Comparison of ENCODE assay signal across 8 mouse cellular contexts in genomic region chr11:98765421-98766309, GRCm38 (mm10). TPM values are rescaled to one million over a fixed set of nuclear protein-coding genes. Genes with fewer than 3 reads are reported as not detected.
DNase-seq lines count a peak whose midpoint lies in the region; ATAC-seq and TF ChIP-seq lines count a peak whose summit lies in the region.

No protein-coding gene starts in this region.

- peaks cover 37% of the 10 kb centered on the region for H3K4me1 ChIP-seq in lung, embryonic 14.5 days (ENCODE audit: insufficient read depth)
- 0 out of 2 replicates have a peak, but pooled peaks cover 5% of the 10 kb centered on the region for H3K4me1 ChIP-seq in forebrain, postnatal 0 days (ENCODE audit: insufficient read depth)
- H3K4me1 ChIP-seq in hindbrain, embryonic 12.5 days: peaks cover 44% of the 10 kb centered on the region
- H3K4me1 ChIP-seq in lung, embryonic 16.5 days (replicated peaks; ENCODE audit: control insufficient read depth, insufficient read depth, low read length): peaks cover 55% of the 10 kb centered on the region

- H3K4me3 ChIP-seq in lung, embryonic 14.5 days (ENCODE audit: low read depth, low read length): no peak overlapping the region
- H3K4me3 ChIP-seq in forebrain, postnatal 0 days (ENCODE audit: low read depth, low read length): no peak overlapping the region
- no peak overlapping the region for H3K4me3 ChIP-seq in hindbrain, embryonic 12.5 days
- H3K4me3 ChIP-seq in lung, embryonic 16.5 days (ENCODE audit: low read length): no peak overlapping the region

- no peaks in the 10 kb centered on the region for H3K9me3 ChIP-seq in lung, embryonic 14.5 days (ENCODE audit: low read depth, low read length)
- no peaks in the 10 kb centered on the region for H3K9me3 ChIP-seq in forebrain, postnatal 0 days (ENCODE audit: low read length)
- H3K9me3 ChIP-seq in hindbrain, embryonic 12.5 days (replicated peaks): no peaks in the 10 kb centered on the region
- no peaks in the 10 kb centered on the region for H3K9me3 ChIP-seq in lung, embryonic 16.5 days (ENCODE audit: control insufficient read depth, low read length)

- no peak for TF ChIP-seq CTCF in lung, embryonic 14.5 days (IDR thresholded peaks at IDR 0.05; ENCODE audit: low read depth)
- no peak for TF ChIP-seq CTCF in forebrain, postnatal 0 days (IDR thresholded peaks at IDR 0.05; ENCODE audit: low read depth)

- H3K27me3 ChIP-seq in lung, embryonic 14.5 days (ENCODE audit: insufficient read depth, low read length): no peaks in the 10 kb centered on the region
- no peaks in the 10 kb centered on the region for H3K27me3 ChIP-seq in forebrain, postnatal 0 days (ENCODE audit: insufficient read depth, low read length)
- H3K27me3 ChIP-seq in hindbrain, embryonic 12.5 days: no peaks in the 10 kb centered on the region
- H3K27me3 ChIP-seq in lung, embryonic 16.5 days (ENCODE audit: control insufficient read depth, insufficient read depth, low read depth, low read length): no peaks in the 10 kb centered on the region

- 45% methylated on average over 5 of the region's 9 CpGs for WGBS in lung, embryonic 14.5 days
- WGBS in forebrain, postnatal 0 days: 33% methylated on average over 9 of the region's 9 CpGs
- 48% methylated on average over 6 of the region's 9 CpGs for WGBS in hindbrain, embryonic 12.5 days
- 28% methylated on average over 9 of the region's 9 CpGs for WGBS in lung, embryonic 16.5 days

- H3K4me2 ChIP-seq in lung, embryonic 14.5 days: peak overlapping the region; percentile 23; the same call in 1 of the 2 replicates
- no peak overlapping the region for H3K4me2 ChIP-seq in forebrain, postnatal 0 days (ENCODE audit: low read depth)
- H3K4me2 ChIP-seq in hindbrain, embryonic 12.5 days (replicated peaks): no peak overlapping the region
- no peak overlapping the region for H3K4me2 ChIP-seq in lung, embryonic 16.5 days (ENCODE audit: low read depth, low read length)

- DNase-seq in lung, embryonic 14.5 days: peak; percentile 68
- DNase-seq in lung, postnatal 14 days: no peak
- no peak for DNase-seq in forebrain, postnatal 0 days
- no peak for DNase-seq in thymus, postnatal 10 days (ENCODE audit: low spot score in 2 of 2)
- no peak for DNase-seq in ovary, postnatal 14 days (ENCODE audit: low spot score)

- peak overlapping the region; percentile 29 for H3K9ac ChIP-seq in lung, embryonic 14.5 days
- H3K9ac ChIP-seq in forebrain, postnatal 0 days: no peak overlapping the region; the same call in 1 of the 2 replicates
- H3K9ac ChIP-seq in hindbrain, embryonic 12.5 days: peak overlapping the region; percentile 44; the same call in 1 of the 2 replicates
- no peak overlapping the region for H3K9ac ChIP-seq in lung, embryonic 16.5 days (ENCODE audit: low read length)

- H3K27ac ChIP-seq in lung, embryonic 14.5 days (ENCODE audit: low read depth): peak overlapping the region; percentile 75
- H3K27ac ChIP-seq in forebrain, postnatal 0 days (ENCODE audit: low read depth, low read length): peak overlapping the region; percentile 45
- H3K27ac ChIP-seq in hindbrain, embryonic 12.5 days: peak overlapping the region; percentile 86
- H3K27ac ChIP-seq in lung, embryonic 16.5 days (ENCODE audit: low read length): peak overlapping the region; percentile 75

- H3K36me3 ChIP-seq in lung, embryonic 14.5 days (ENCODE audit: insufficient read depth): peaks cover 63% of the 10 kb centered on the region
- peaks cover 84% of the 10 kb centered on the region for H3K36me3 ChIP-seq in forebrain, postnatal 0 days (ENCODE audit: insufficient read depth)
- H3K36me3 ChIP-seq in hindbrain, embryonic 12.5 days: peaks cover 70% of the 10 kb centered on the region
- peaks cover 24% of the 10 kb centered on the region for H3K36me3 ChIP-seq in lung, embryonic 16.5 days (ENCODE audit: control insufficient read depth, insufficient read depth, low read length)

- ATAC-seq in lung, embryonic 14.5 days (ENCODE audit: insufficient read depth): peak; percentile 21; the same call in 1 of the 2 replicates
- ATAC-seq in forebrain, postnatal 0 days: no peak
- 0 out of 2 replicates have a peak, but pooled peaks have one; percentile 6 for ATAC-seq in hindbrain, embryonic 12.5 days (ENCODE audit: low FRiP score)
- ATAC-seq in lung, embryonic 16.5 days (ENCODE audit: low read depth): peak; percentile 24; the same call in 1 of the 2 replicates
- ATAC-seq in activated CD4-positive, CD25-positive, alpha-beta regulatory T cell, adult 4 months: no peak

RNA-seq across cellular contexts. Expression of gene Nr1d1, which starts 9.5 kb away (rescaled TPM):
- polyA plus RNA-seq in lung, embryonic 14.5 days (2014; fragmentation: Nextera tagmentation; extraction: Ambion mirVana): 1.4 and 1.7 TPM in 2 replicates
- total RNA-seq in forebrain, postnatal 0 days (2014; rRNA removed): 4.5 and 6.7 TPM in 2 replicates
- polyA plus RNA-seq in forebrain, postnatal 0 days (2015; fragmentation: Nextera tagmentation; extraction: Ambion mirVana): 10.8 and 11.4 TPM in 2 replicates
- polyA plus RNA-seq in hindbrain, embryonic 12.5 days (2016; fragmentation: Nextera tagmentation; extraction: Ambion mirVana): 1.2 and 1.3 TPM in 2 replicates
- 1.4 and 1.6 TPM in 2 replicates for polyA plus RNA-seq in lung, embryonic 16.5 days (2015; fragmentation: Nextera tagmentation; extraction: Ambion mirVana)
- polyA plus RNA-seq in activated CD4-positive, CD25-positive, alpha-beta regulatory T cell, adult 4 months (2017; shearing (Covaris generic)): 1 to 10 TPM; 2.9 to 5.4 TPM

RNA-seq across cellular contexts. Expression of gene Thra, which starts 25.2 kb away (rescaled TPM):
- 46.8 and 47.1 TPM in 2 replicates for polyA plus RNA-seq in lung, embryonic 14.5 days (2014; fragmentation: Nextera tagmentation; extraction: Ambion mirVana)
- 1,003 and 1,159 TPM in 2 replicates for total RNA-seq in forebrain, postnatal 0 days (2014; rRNA removed)
- 223 and 233 TPM in 2 replicates for polyA plus RNA-seq in forebrain, postnatal 0 days (2015; fragmentation: Nextera tagmentation; extraction: Ambion mirVana)
- 67.2 and 68.4 TPM in 2 replicates for polyA plus RNA-seq in hindbrain, embryonic 12.5 days (2016; fragmentation: Nextera tagmentation; extraction: Ambion mirVana)
- 36.3 and 36.4 TPM in 2 replicates for polyA plus RNA-seq in lung, embryonic 16.5 days (2015; fragmentation: Nextera tagmentation; extraction: Ambion mirVana)
- polyA plus RNA-seq in activated CD4-positive, CD25-positive, alpha-beta regulatory T cell, adult 4 months (2017; shearing (Covaris generic)): 1 to 10 TPM; 1.4 to 3.5 TPM

RNA-seq across cellular contexts. Expression of gene Msl1, which starts 29.7 kb away (rescaled TPM):
- 16.2 and 16.3 TPM in 2 replicates for polyA plus RNA-seq in lung, embryonic 14.5 days (2014; fragmentation: Nextera tagmentation; extraction: Ambion mirVana)
- 87.2 and 94.6 TPM in 2 replicates for total RNA-seq in forebrain, postnatal 0 days (2014; rRNA removed)
- 16.3 and 24.1 TPM in 2 replicates for polyA plus RNA-seq in forebrain, postnatal 0 days (2015; fragmentation: Nextera tagmentation; extraction: Ambion mirVana)
- 38.8 and 40.4 TPM in 2 replicates for polyA plus RNA-seq in hindbrain, embryonic 12.5 days (2016; fragmentation: Nextera tagmentation; extraction: Ambion mirVana)
- 19.4 and 20.3 TPM in 2 replicates for polyA plus RNA-seq in lung, embryonic 16.5 days (2015; fragmentation: Nextera tagmentation; extraction: Ambion mirVana)
- polyA plus RNA-seq in activated CD4-positive, CD25-positive, alpha-beta regulatory T cell, adult 4 months (2017; shearing (Covaris generic)): 10 to 100 TPM; 19.9 to 22.0 TPM

RNA-seq across cellular contexts. Expression of gene Med24, which starts 36.4 kb away (rescaled TPM):
- polyA plus RNA-seq in lung, embryonic 14.5 days (2014; fragmentation: Nextera tagmentation; extraction: Ambion mirVana): 53.0 and 53.5 TPM in 2 replicates
- total RNA-seq in forebrain, postnatal 0 days (2014; rRNA removed): 54.0 and 66.5 TPM in 2 replicates
- polyA plus RNA-seq in forebrain, postnatal 0 days (2015; fragmentation: Nextera tagmentation; extraction: Ambion mirVana): 46.4 and 49.3 TPM in 2 replicates
- polyA plus RNA-seq in hindbrain, embryonic 12.5 days (2016; fragmentation: Nextera tagmentation; extraction: Ambion mirVana): 85.0 and 86.9 TPM in 2 replicates
- polyA plus RNA-seq in lung, embryonic 16.5 days (2015; fragmentation: Nextera tagmentation; extraction: Ambion mirVana): 56.6 and 57.8 TPM in 2 replicates
- polyA plus RNA-seq in activated CD4-positive, CD25-positive, alpha-beta regulatory T cell, adult 4 months (2017; shearing (Covaris generic)): 10 to 100 TPM; 19.1 to 27.9 TPM

RNA-seq across cellular contexts. Expression of gene Casc3, which starts 39.0 kb away (rescaled TPM):
- 41.0 and 42.8 TPM in 2 replicates for polyA plus RNA-seq in lung, embryonic 14.5 days (2014; fragmentation: Nextera tagmentation; extraction: Ambion mirVana)
- 22.5 and 27.2 TPM in 2 replicates for total RNA-seq in forebrain, postnatal 0 days (2014; rRNA removed)
- 29.5 and 37.4 TPM in 2 replicates for polyA plus RNA-seq in forebrain, postnatal 0 days (2015; fragmentation: Nextera tagmentation; extraction: Ambion mirVana)
- 62.5 and 66.5 TPM in 2 replicates for polyA plus RNA-seq in hindbrain, embryonic 12.5 days (2016; fragmentation: Nextera tagmentation; extraction: Ambion mirVana)
- 33.2 and 36.6 TPM in 2 replicates for polyA plus RNA-seq in lung, embryonic 16.5 days (2015; fragmentation: Nextera tagmentation; extraction: Ambion mirVana)
- 10 to 100 TPM; 10.6 to 11.2 TPM for polyA plus RNA-seq in activated CD4-positive, CD25-positive, alpha-beta regulatory T cell, adult 4 months (2017; shearing (Covaris generic))

Comparison
In these comparisons a context has a peak if more than half of its experiments do, and no peak if none do; other contexts are left out.
1. H3K9ac ChIP-seq: peak in lung, embryonic 14.5 days (single experiment) and hindbrain, embryonic 12.5 days (single experiment); none in forebrain, postnatal 0 days (single experiment) and lung, embryonic 16.5 days (single experiment).
2. ATAC-seq: peak in lung, embryonic 14.5 days (single experiment), hindbrain, embryonic 12.5 days (single experiment) and lung, embryonic 16.5 days (single experiment); none in forebrain, postnatal 0 days (single experiment) and activated CD4-positive, CD25-positive, alpha-beta regulatory T cell, adult 4 months (single experiment).
3. Peak in every context shown above with its lines, with median percentiles within 50 percentile points of each other: H3K27ac ChIP-seq.